Mouse (Mus musculus) E14TG2a.4 (cell line): ENCODE data around the gene Smoc2.

Experiments used
- CTCF ChIP-seq: conservative IDR thresholded peaks from 2 replicates; pipeline ENCODE4 v1.5.1; 2014; ENCODE audit warnings: low read length
- NANOG ChIP-seq: IDR thresholded peaks from 2 replicates; pipeline ENCODE4 v1.6.1; 2014; ENCODE audit warnings: borderline replicate concordance, low read length, mixed read lengths
- POU5F1 ChIP-seq: IDR thresholded peaks from 2 replicates; pipeline ENCODE4 v1.6.1; 2014; ENCODE audit warnings: low read length, borderline replicate concordance

DNA sequence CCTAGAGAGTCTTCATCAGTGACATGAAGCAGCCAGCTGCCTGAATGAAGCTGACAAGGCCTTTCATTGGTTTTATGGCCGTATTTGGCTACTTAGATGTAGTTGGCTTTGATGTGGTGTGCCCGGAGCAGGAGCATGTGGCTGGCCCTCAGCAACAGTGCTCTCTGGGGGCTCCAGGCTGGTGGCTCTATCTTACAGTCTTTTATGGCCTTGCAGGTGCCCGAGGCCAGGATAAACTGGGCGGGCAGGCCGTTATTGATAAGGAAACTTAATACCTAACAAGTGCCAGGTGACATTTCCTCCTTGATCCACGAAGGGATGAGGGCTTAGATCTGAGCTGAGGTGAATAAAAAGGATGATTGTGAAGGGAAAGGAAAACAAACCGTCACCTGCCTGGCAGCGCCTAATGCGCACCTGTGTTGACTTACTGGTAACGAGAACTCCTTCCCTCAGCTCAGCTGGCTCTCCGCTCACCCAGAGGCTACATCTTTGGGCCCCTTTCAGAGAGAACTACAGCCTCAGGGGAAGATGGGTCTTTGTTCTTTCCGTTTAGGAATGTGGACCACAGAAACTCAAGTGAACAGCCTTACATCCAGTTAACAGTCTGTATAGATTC is 44.4 kb upstream of the Smoc2 start:
- no peak for TF ChIP-seq CTCF
- TF ChIP-seq POU5F1 = no peak
- TF ChIP-seq NANOG = no peak
